In genomic region chr1:72490193-72490592, GRCm38 (mm10) we compare ENCODE assay signal across 16 mouse cellular contexts. TPM values are rescaled to one million over a fixed set of nuclear protein-coding genes. Genes with fewer than 3 reads are reported as not detected.
DNase-seq lines count a peak whose midpoint lies in the region; ATAC-seq and TF ChIP-seq lines count a peak whose summit lies in the region.
"Had no signal": no experiment of that assay in that cellular context is flagged by ENCODE, and none has a peak within 500 bp of the region (broad histone marks: within the 10 kb centered on the region; RNA-seq: fewer than 3 reads in every experiment).

No protein-coding gene starts in this region.

- ATAC-seq in hindbrain, embryonic 13.5 days (ENCODE audit: low FRiP score): no peak
- no peak for ATAC-seq in activated CD4-positive, CD25-positive, alpha-beta regulatory T cell, adult 4 months
- ATAC-seq: inflammation-experienced regulatory T-cells, adult 6 months had no signal

- H3K9ac ChIP-seq in hindbrain, embryonic 13.5 days: no peak overlapping the region
- H3K9ac ChIP-seq: embryonic facial prominence, embryonic 13.5 days had no signal

- H3K27ac ChIP-seq in cerebellum, adult 2 months (ENCODE audit: insufficient read depth, low read length): no peak overlapping the region
- H3K27ac ChIP-seq in hindbrain, embryonic 13.5 days: 0 out of 2 replicates have a peak overlapping the region, but pooled peaks have one; percentile 50
- no peak overlapping the region for H3K27ac ChIP-seq in thymus, adult 2 months (ENCODE audit: control insufficient read depth, insufficient read depth, low read length)
- H3K27ac ChIP-seq: embryonic facial prominence, embryonic 13.5 days; heart, embryonic 10.5 days; kidney, postnatal 0 days had no signal

- 22% methylated on average over 8 of the region's 8 CpGs for WGBS in cerebellum, adult 2 months
- 10% methylated on average over 8 of the region's 8 CpGs for WGBS in hindbrain, embryonic 13.5 days
- WGBS in thymus, adult 2 months: 16% methylated on average over 8 of the region's 8 CpGs

- H3K4me2 ChIP-seq in hindbrain, embryonic 13.5 days: no peak overlapping the region
- H3K4me2 ChIP-seq: embryonic facial prominence, embryonic 13.5 days had no signal

- no peak overlapping the region for H3K4me3 ChIP-seq in cerebellum, adult 2 months (replicated peaks; ENCODE audit: insufficient read depth, low read depth, low read length)
- H3K4me3 ChIP-seq in hindbrain, embryonic 13.5 days: no peak overlapping the region
- no peak overlapping the region for H3K4me3 ChIP-seq in thymus, adult 2 months (ENCODE audit: control insufficient read depth, insufficient read depth, low read length)
- H3K4me3 ChIP-seq: embryonic facial prominence, embryonic 13.5 days; heart, embryonic 10.5 days had no signal

- TF ChIP-seq CTCF in cerebellum, adult 2 months (IDR thresholded peaks at IDR 0.05; ENCODE audit: borderline replicate concordance, insufficient read depth, low read depth, low read length): no peak
- no peak for TF ChIP-seq CTCF in thymus, adult 2 months (IDR thresholded peaks at IDR 0.05; ENCODE audit: borderline replicate concordance, control insufficient read depth, extremely low read depth, insufficient read depth, low read length, poor library complexity)

- H3K9me3 ChIP-seq in hindbrain, embryonic 13.5 days: no peaks in the 10 kb centered on the region
- H3K9me3 ChIP-seq: embryonic facial prominence, embryonic 13.5 days; heart, embryonic 10.5 days had no signal

- H3K36me3 ChIP-seq in hindbrain, embryonic 13.5 days: no peaks in the 10 kb centered on the region
- no peaks in the 10 kb centered on the region for H3K36me3 ChIP-seq in thymus, adult 2 months (ENCODE audit: control insufficient read depth, insufficient read depth, low read length)
- H3K36me3 ChIP-seq: embryonic facial prominence, embryonic 13.5 days; heart, embryonic 10.5 days had no signal

- DNase-seq in cerebellum, postnatal 14 days: peak; percentile 23 to 24
- DNase-seq in cerebellum, adult 2 months: no peak
- peak; percentile 5 for DNase-seq in thymus, postnatal 0 days (ENCODE audit: low spot score)
- no peak for DNase-seq in thymus, postnatal 14 days
- no peak for DNase-seq in right cerebral cortex, postnatal 14 days
- DNase-seq in thymus, adult 2 months: no peak
- DNase-seq: adrenal gland, postnatal 14 days; cerebellum, adult 11-12 months; layer of hippocampus, postnatal 36 days; lung, postnatal 10 days had no signal

- no peaks in the 10 kb centered on the region for H3K4me1 ChIP-seq in cerebellum, adult 2 months (ENCODE audit: control insufficient read depth, insufficient read depth, low read length)
- H3K4me1 ChIP-seq in hindbrain, embryonic 13.5 days (replicated peaks): peaks cover 12% of the 10 kb centered on the region
- no peaks in the 10 kb centered on the region for H3K4me1 ChIP-seq in thymus, adult 2 months (replicated peaks; ENCODE audit: control insufficient read depth, insufficient read depth, low read length)

- H3K27me3 ChIP-seq in cerebellum, adult 2 months (ENCODE audit: control insufficient read depth, insufficient read depth, low read length): no peaks in the 10 kb centered on the region
- no peaks in the 10 kb centered on the region for H3K27me3 ChIP-seq in hindbrain, embryonic 13.5 days
- H3K27me3 ChIP-seq in thymus, adult 2 months (ENCODE audit: control insufficient read depth, insufficient read depth, low read length): no peaks in the 10 kb centered on the region
- H3K27me3 ChIP-seq: embryonic facial prominence, embryonic 13.5 days had no signal

- no peak for TF ChIP-seq POLR2A in cerebellum, adult 2 months (IDR thresholded peaks at IDR 0.05; ENCODE audit: borderline replicate concordance, insufficient read depth, low read length)
- no peak for TF ChIP-seq POLR2A in thymus, adult 2 months (IDR thresholded peaks at IDR 0.05; ENCODE audit: control insufficient read depth, extremely low read depth, insufficient read depth, low read length, poor library complexity)

RNA-seq across cellular contexts. Expression of gene March4, which starts 46.5 kb away (rescaled TPM):
- 6.5 and 7.5 TPM in 2 replicates for polyA plus RNA-seq in cerebellum, adult 2 months (2012; rRNA removed)
- polyA plus RNA-seq in thymus, postnatal 0 days (2015; fragmentation: Nextera tagmentation; extraction: Ambion mirVana): not detected in 2 replicates
- polyA plus RNA-seq in hindbrain, embryonic 13.5 days (2015; fragmentation: Nextera tagmentation; extraction: Ambion mirVana): 5.6 and 6.5 TPM in 2 replicates
- not detected for polyA plus RNA-seq in activated CD4-positive, CD25-positive, alpha-beta regulatory T cell, adult 4 months (2017; shearing (Covaris generic))
- not detected in 2 replicates for polyA plus RNA-seq in thymus, adult 2 months (2012; rRNA removed)
- polyA plus RNA-seq: heart, embryonic 10.5 days; inflammation-experienced regulatory T-cells, adult 6 months; kidney, postnatal 0 days had no signal

Comparison
In these comparisons a context has a peak if more than half of its experiments do, and no peak if none do; other contexts are left out.
1. DNase-seq: peak in cerebellum, postnatal 14 days (2 of 2) and thymus, postnatal 0 days (single experiment); none in cerebellum, adult 2 months (0 of 2), thymus, postnatal 14 days (single experiment), right cerebral cortex, postnatal 14 days (single experiment) and thymus, adult 2 months (single experiment).